Mouse (Mus musculus) monocyte, adult 5-6 weeks (primary cell): ENCODE results near the gene Camta1. TPM values are rescaled to one million over a fixed set of nuclear protein-coding genes. Genes with fewer than 3 reads are reported as not detected.

Experiments used
- ATAC-seq: fragments of 153-309, 156-312 bp; replicated peaks from 2 replicates; pipeline ENCODE4 v1.8.0; 2017; ENCODE audit warnings: mild to moderate bottlenecking; ENCODE audit not compliant: low TSS enrichment, insufficient number of reproducible peaks, severe bottlenecking, poor library complexity, low FRiP score
- total RNA-seq: library from RNA; stranded (forward); fragments of 200-1000, 200-491, 200-594 nt; gene quantifications from 3 replicates; pipeline ENCODE4 v1.2.3, GENCODE M21; 2017

The Camta1 gene
- total RNA-seq, 1 experiment from 2014 or later, result 22.1 TPM

- no peak for ATAC-seq
These were observed 675.9 kb downstream of the Camta1 start for GRCm38 (mm10) chr4:151185750-151186149.

- ATAC-seq, result no peak
These were observed 681.2 kb downstream of the Camta1 start for GRCm38 (mm10) chr4:151180394-151180902.

GRCm38 (mm10) chr4:151179639-151180038, 682.0 kb downstream of the Camta1 start:
- ATAC-seq, result no peak

- ATAC-seq, result no peak
These were observed 682.7 kb downstream of the Camta1 start for GRCm38 (mm10) chr4:151178970-151179378.

- ATAC-seq, result no peak
These were observed 689.1 kb downstream of the Camta1 start for GRCm38 (mm10) chr4:151172526-151172925.

- ATAC-seq, result no peak
These were observed 690.6 kb downstream of the Camta1 start for GRCm38 (mm10) chr4:151171117-151171516.

- no peak for ATAC-seq
These were observed 691.0 kb downstream of the Camta1 start for GRCm38 (mm10) chr4:151170658-151171057.

- no peak for ATAC-seq
These were observed 694.7 kb downstream of the Camta1 start for GRCm38 (mm10) chr4:151166969-151167368.

- no peak for ATAC-seq
These were observed 696.1 kb downstream of the Camta1 start for GRCm38 (mm10) chr4:151165539-151165938.

GRCm38 (mm10) chr4:151164309-151164708, 697.4 kb downstream of the Camta1 start:
- ATAC-seq, result no peak

- no peak for ATAC-seq
These were observed 699.8 kb downstream of the Camta1 start for GRCm38 (mm10) chr4:151161869-151162268.

- no peak for ATAC-seq
These were observed 700.7 kb downstream of the Camta1 start for GRCm38 (mm10) chr4:151160932-151161331.

- ATAC-seq, result no peak
These were observed 701.2 kb downstream of the Camta1 start for GRCm38 (mm10) chr4:151160476-151160875.

GRCm38 (mm10) chr4:151158250-151158649, 703.4 kb downstream of the Camta1 start:
- ATAC-seq, result no peak

GRCm38 (mm10) chr4:151156904-151157303, 704.8 kb downstream of the Camta1 start:
- no peak for ATAC-seq

- ATAC-seq, result no peak
These were observed 706.1 kb downstream of the Camta1 start for GRCm38 (mm10) chr4:151155587-151155986.

- no peak for ATAC-seq
These were observed 707.4 kb downstream of the Camta1 start for GRCm38 (mm10) chr4:151154306-151154705.

- no peak for ATAC-seq
These were observed 709.7 kb downstream of the Camta1 start for GRCm38 (mm10) chr4:151152010-151152409.

GRCm38 (mm10) chr4:151150842-151151241, 710.8 kb downstream of the Camta1 start:
- ATAC-seq, result no peak

GRCm38 (mm10) chr4:151150115-151150514, 711.6 kb downstream of the Camta1 start:
- ATAC-seq, result no peak

GRCm38 (mm10) chr4:151147541-151147940, 714.1 kb downstream of the Camta1 start:
- no peak for ATAC-seq
